Mouse (Mus musculus): ENCODE results near the gene Lrch3. TPM values are rescaled to one million over a fixed set of nuclear protein-coding genes. Genes with fewer than 3 reads are reported as not detected.

Gene Lrch3
- polyA plus RNA-seq, 1 experiment from 2014 or later = 47.3 TPM

GRCm38 (mm10) chr16:33060926-33061325 lies 147.0 kb downstream of the Lrch3 start:
- no peak overlapping the region for H3K27ac ChIP-seq
- H3K4me1 ChIP-seq (replicated peaks) = peaks cover 54% of the 10 kb centered on the region
- no peaks in the 10 kb centered on the region for H3K27me3 ChIP-seq
- peaks cover 33% of the 10 kb centered on the region for H3K36me3 ChIP-seq
- H3K4me2 ChIP-seq = no peak overlapping the region
- 78% methylated on average over 2 of the region's 2 CpGs for WGBS
- no peak overlapping the region for H3K4me3 ChIP-seq
- H3K9ac ChIP-seq = no peak overlapping the region
- no peaks in the 10 kb centered on the region for H3K9me3 ChIP-seq
- no peak for ATAC-seq (ENCODE audit: low FRiP score)

GRCm38 (mm10) chr16:33061400-33061799 lies 147.5 kb downstream of the Lrch3 start:
- Histone ChIP-seq H3K9ac (no peak overlapping the region), H3K27me3 (no peaks in the 10 kb centered on the region), H3K4me2 (peak overlapping the region; percentile 86), H3K4me1 (replicated peaks) (peaks cover 54% of the 10 kb centered on the region), H3K4me3 (peak overlapping the region; percentile 79), H3K9me3 (no peaks in the 10 kb centered on the region), H3K27ac (no peak overlapping the region; the same call in 1 of the 2 replicates), H3K36me3 (peaks cover 34% of the 10 kb centered on the region)
- 53% methylated on average over 11 of the region's 11 CpGs for WGBS
- no peak for ATAC-seq (ENCODE audit: low FRiP score)

- Histone ChIP-seq H3K27ac (peak within 1 kb of the TSS; percentile 73), H3K4me1 (replicated peaks) (peaks cover 51% of the 10 kb centered on the region), H3K27me3 (no peaks in the 10 kb centered on the region), H3K4me2 (peak within 1 kb of the TSS; percentile 86), H3K9me3 (no peaks in the 10 kb centered on the region), H3K36me3 (peaks cover 42% of the 10 kb centered on the region), H3K9ac (peak within 1 kb of the TSS; percentile 84), H3K4me3 (peak within 1 kb of the TSS; percentile 79)
- WGBS = under 1% methylated on average over 60 of the region's 64 CpGs
- peak; percentile 97 for ATAC-seq (ENCODE audit: low FRiP score)
These were observed 148.3 kb downstream of the Lrch3 start, which contains the start of gene Lmln for GRCm38 (mm10) chr16:33062024-33062681. Lmln (plus strand) TSS chr16:33062521.

GRCm38 (mm10) chr16:33062682-33063131 lies 148.8 kb downstream of the Lrch3 start:
- peak overlapping the region; percentile 79 for H3K4me3 ChIP-seq
- H3K27me3 ChIP-seq = no peaks in the 10 kb centered on the region
- peak overlapping the region; percentile 73 for H3K27ac ChIP-seq
- under 1% methylated on average over 26 of the region's 35 CpGs for WGBS
- peak overlapping the region; percentile 86 for H3K4me2 ChIP-seq
- H3K36me3 ChIP-seq = peaks cover 45% of the 10 kb centered on the region
- peaks cover 47% of the 10 kb centered on the region for H3K4me1 ChIP-seq (replicated peaks)
- peak overlapping the region; percentile 84 for H3K9ac ChIP-seq
- no peak for ATAC-seq (ENCODE audit: low FRiP score)
- H3K9me3 ChIP-seq = no peaks in the 10 kb centered on the region

GRCm38 (mm10) chr16:33063267-33063666 lies 149.4 kb downstream of the Lrch3 start:
- peak overlapping the region; percentile 86 for H3K4me2 ChIP-seq
- ATAC-seq (ENCODE audit: low FRiP score) = no peak
- H3K27ac ChIP-seq = no peak overlapping the region
- H3K4me1 ChIP-seq (replicated peaks) = peaks cover 42% of the 10 kb centered on the region
- peak overlapping the region; percentile 84 for H3K9ac ChIP-seq
- H3K9me3 ChIP-seq = no peaks in the 10 kb centered on the region
- H3K4me3 ChIP-seq = peak overlapping the region; percentile 79
- WGBS = 27% methylated on average over 7 of the region's 7 CpGs
- peaks cover 45% of the 10 kb centered on the region for H3K36me3 ChIP-seq
- H3K27me3 ChIP-seq = no peaks in the 10 kb centered on the region

- Histone ChIP-seq H3K9me3 (no peaks in the 10 kb centered on the region), H3K9ac (no peak overlapping the region), H3K4me1 (replicated peaks) (peaks cover 28% of the 10 kb centered on the region), H3K27me3 (no peaks in the 10 kb centered on the region), H3K4me2 (no peak overlapping the region), H3K27ac (no peak overlapping the region), H3K4me3 (no peak overlapping the region), H3K36me3 (peaks cover 40% of the 10 kb centered on the region)
- ATAC-seq (ENCODE audit: low FRiP score) = no peak
- WGBS = 70% methylated on average over 9 of the region's 9 CpGs
These were observed 150.7 kb downstream of the Lrch3 start for GRCm38 (mm10) chr16:33064636-33065035.

Other genes with a start within 250 kb of the Lrch3 start
- not detected in 2 replicates for gene Muc4, start 178.2 kb upstream of the Lrch3 start, polyA plus RNA-seq (2015; fragmentation: Nextera tagmentation; extraction: Ambion mirVana)
- gene Muc20, start 116.7 kb upstream of the Lrch3 start, polyA plus RNA-seq (2015; fragmentation: Nextera tagmentation; extraction: Ambion mirVana) = not detected in 2 replicates
- not detected in 2 replicates for gene Smbd1, start 103.6 kb upstream of the Lrch3 start, polyA plus RNA-seq (2015; fragmentation: Nextera tagmentation; extraction: Ambion mirVana)
- gene Fyttd1, start 36.6 kb upstream of the Lrch3 start, polyA plus RNA-seq (2015; fragmentation: Nextera tagmentation; extraction: Ambion mirVana) = 110 and 119 TPM in 2 replicates
- gene Rubcn, start 36.3 kb upstream of the Lrch3 start, polyA plus RNA-seq (2015; fragmentation: Nextera tagmentation; extraction: Ambion mirVana) = 26.1 and 28.8 TPM in 2 replicates
- gene Iqcg, start 142.1 kb downstream of the Lrch3 start, polyA plus RNA-seq (2015; fragmentation: Nextera tagmentation; extraction: Ambion mirVana) = 6.4 and 6.8 TPM in 2 replicates
- gene Rpl35a, start 142.4 kb downstream of the Lrch3 start, polyA plus RNA-seq (2015; fragmentation: Nextera tagmentation; extraction: Ambion mirVana) = 566 and 585 TPM in 2 replicates
- gene Lmln, start 148.4 kb downstream of the Lrch3 start, polyA plus RNA-seq (2015; fragmentation: Nextera tagmentation; extraction: Ambion mirVana) = 3.3 and 4.4 TPM in 2 replicates